Mouse (Mus musculus) liver, embryonic 12.5 days (tissue): Measurements from ENCODE around the gene Brinp1. TPM values are rescaled to one million over a fixed set of nuclear protein-coding genes. Genes with fewer than 3 reads are reported as not detected.

Experiments used
- ATAC-seq: fragments of 200-750 bp; cut with Nextera tagmentation; 2 replicates; pipeline ENCODE4 v1.8.0; 2017; ENCODE audit warnings: moderate number of reproducible peaks, mild to moderate bottlenecking, moderate library complexity
- H3K27ac ChIP-seq: fragments of 300-500 bp; sonication (generic); 2 replicates; pipeline ENCODE4 v1.5.1; 2016; ENCODE audit warnings: mild to moderate bottlenecking
- H3K27me3 ChIP-seq: fragments of 300-500 bp; sonication (generic); replicated peaks from 2 replicates; pipeline ENCODE4 v1.6.1; 2016; ENCODE audit warnings: mild to moderate bottlenecking, moderate library complexity
- H3K36me3 ChIP-seq: fragments of 300-500 bp; sonication (generic); 2 replicates; pipeline ENCODE4 v1.6.1; 2016; ENCODE audit warnings: mild to moderate bottlenecking, moderate library complexity
- H3K4me1 ChIP-seq: fragments of 300-500 bp; sonication (generic); 2 replicates; pipeline ENCODE4 v1.6.1; 2016
- H3K4me2 ChIP-seq: fragments of 300-500 bp; sonication (generic); 2 replicates; pipeline ENCODE4 v1.6.1; 2016; ENCODE audit warnings: mild to moderate bottlenecking, moderate library complexity
- H3K4me3 ChIP-seq: fragments of 300-500 bp; sonication (generic); 2 replicates; pipeline ENCODE4 v1.5.1; 2016; ENCODE audit warnings: mild to moderate bottlenecking, moderate library complexity
- H3K9ac ChIP-seq: fragments of 300-500 bp; sonication (generic); 2 replicates; pipeline ENCODE4 v1.6.1; 2016; ENCODE audit warnings: mild to moderate bottlenecking, moderate library complexity
- H3K9me3 ChIP-seq: fragments of 300-500 bp; sonication (generic); replicated peaks from 2 replicates; pipeline ENCODE4 v1.6.1; 2016; ENCODE audit warnings: mild to moderate bottlenecking, moderate library complexity
- WGBS: fragments of 180-500 bp; shearing (Covaris S2); methylation state at CpG from one replicate; pipeline ENCODE4 v1.1.7; 2016; ENCODE audit not compliant: insufficient replicate concordance; 5-methylcytosine and 5-hydroxymethylcytosine counted together
- polyA plus RNA-seq: library from polyadenylated mRNA; unstranded; fragments of >200 nt; fragmentation: Nextera tagmentation; extraction: Ambion mirVana; gene quantifications from 2 replicates; pipeline ENCODE4 v1.2.1, GENCODE M21; 2016

The Brinp1 gene
- polyA plus RNA-seq = 1.8 and 2.2 TPM in 2 replicates

GRCm38 (mm10) chr4:68954322-68954901 lies at the start of gene Brinp1:
TSS of gene Brinp1 (minus strand) at chr4:68954397.
- Histone ChIP-seq H3K27ac (no peak within 1 kb of the TSS), H3K9me3 (no peaks in the 10 kb centered on the region), H3K27me3 (peaks cover 30% of the 10 kb centered on the region), H3K4me1 (no peaks in the 10 kb centered on the region), H3K4me3 (peak within 1 kb of the TSS; percentile 45), H3K36me3 (no peaks in the 10 kb centered on the region), H3K4me2 (peak within 1 kb of the TSS; percentile 61), H3K9ac (no peak within 1 kb of the TSS)
- WGBS = 2% methylated on average over 32 of the region's 33 CpGs
- ATAC-seq = peak; percentile 42; the same call in 1 of the 2 replicates

- Histone ChIP-seq H3K9me3 (no peaks in the 10 kb centered on the region), H3K36me3 (no peaks in the 10 kb centered on the region), H3K9ac (no peak overlapping the region), H3K27me3 (peaks cover 30% of the 10 kb centered on the region), H3K4me2 (no peak overlapping the region), H3K27ac (no peak overlapping the region), H3K4me1 (no peaks in the 10 kb centered on the region), H3K4me3 (no peak overlapping the region)
- no peak for ATAC-seq
- 44% methylated on average over 2 of the region's 2 CpGs for WGBS
Observed at GRCm38 (mm10) chr4:68957265-68957664, 3.1 kb upstream of the Brinp1 start.

GRCm38 (mm10) chr4:68955621-68956020 lies 1.4 kb upstream of the Brinp1 start:
- Histone ChIP-seq H3K4me1 (no peaks in the 10 kb centered on the region), H3K27me3 (peaks cover 30% of the 10 kb centered on the region), H3K4me3 (no peak overlapping the region), H3K27ac (no peak overlapping the region), H3K9me3 (no peaks in the 10 kb centered on the region), H3K4me2 (no peak overlapping the region), H3K36me3 (no peaks in the 10 kb centered on the region), H3K9ac (no peak overlapping the region)
- ATAC-seq = no peak
- WGBS = 3% methylated on average over 4 of the region's 4 CpGs

GRCm38 (mm10) chr4:68953667-68954321 lies 403 bp downstream of the Brinp1 start:
- no peaks in the 10 kb centered on the region for H3K9me3 ChIP-seq
- H3K36me3 ChIP-seq = no peaks in the 10 kb centered on the region
- 1% methylated on average over 38 of the region's 40 CpGs for WGBS
- no peak overlapping the region for H3K9ac ChIP-seq
- H3K4me2 ChIP-seq = peak overlapping the region; percentile 61
- peaks cover 30% of the 10 kb centered on the region for H3K27me3 ChIP-seq
- H3K4me3 ChIP-seq = peak overlapping the region; percentile 45
- H3K27ac ChIP-seq = no peak overlapping the region
- ATAC-seq = no peak
- H3K4me1 ChIP-seq = no peaks in the 10 kb centered on the region

- no peaks in the 10 kb centered on the region for H3K4me1 ChIP-seq
- no peak for ATAC-seq
- WGBS = 11% methylated on average over 8 of the region's 8 CpGs
- H3K27ac ChIP-seq = no peak overlapping the region
- no peaks in the 10 kb centered on the region for H3K9me3 ChIP-seq
- peak overlapping the region; percentile 61 for H3K4me2 ChIP-seq
- H3K9ac ChIP-seq = no peak overlapping the region
- H3K4me3 ChIP-seq = peak overlapping the region; percentile 45; the same call in 1 of the 2 replicates
- H3K36me3 ChIP-seq = no peaks in the 10 kb centered on the region
- peaks cover 30% of the 10 kb centered on the region for H3K27me3 ChIP-seq
Observed at GRCm38 (mm10) chr4:68953131-68953551, 1.1 kb downstream of the Brinp1 start.

GRCm38 (mm10) chr4:68950556-68950955 lies 3.6 kb downstream of the Brinp1 start:
- H3K27me3 ChIP-seq = peaks cover 30% of the 10 kb centered on the region
- no peaks in the 10 kb centered on the region for H3K4me1 ChIP-seq
- no peak overlapping the region for H3K9ac ChIP-seq
- H3K4me2 ChIP-seq = no peak overlapping the region
- no peak overlapping the region for H3K27ac ChIP-seq
- H3K36me3 ChIP-seq = no peaks in the 10 kb centered on the region
- no peak for ATAC-seq
- no peak overlapping the region for H3K4me3 ChIP-seq
- no peaks in the 10 kb centered on the region for H3K9me3 ChIP-seq
- WGBS = 14% methylated on average over 2 of the region's 2 CpGs

GRCm38 (mm10) chr4:68942938-68943337 lies 11.3 kb downstream of the Brinp1 start:
- Histone ChIP-seq H3K27me3 (no peaks in the 10 kb centered on the region), H3K4me2 (no peak overlapping the region), H3K36me3 (no peaks in the 10 kb centered on the region), H3K9ac (no peak overlapping the region), H3K4me1 (no peaks in the 10 kb centered on the region), H3K4me3 (no peak overlapping the region), H3K27ac (no peak overlapping the region), H3K9me3 (no peaks in the 10 kb centered on the region)
- WGBS = 53% methylated on average over 2 of the region's 2 CpGs
- ATAC-seq = no peak

GRCm38 (mm10) chr4:68930022-68930421 lies 24.2 kb downstream of the Brinp1 start:
- no peak overlapping the region for H3K4me3 ChIP-seq
- H3K27ac ChIP-seq = no peak overlapping the region
- H3K36me3 ChIP-seq = no peaks in the 10 kb centered on the region
- H3K9ac ChIP-seq = no peak overlapping the region
- no peaks in the 10 kb centered on the region for H3K4me1 ChIP-seq
- no peaks in the 10 kb centered on the region for H3K9me3 ChIP-seq
- 44% methylated on average over 3 of the region's 3 CpGs for WGBS
- no peaks in the 10 kb centered on the region for H3K27me3 ChIP-seq
- no peak overlapping the region for H3K4me2 ChIP-seq
- no peak for ATAC-seq

- no peak for ATAC-seq
- no peak overlapping the region for H3K27ac ChIP-seq
- no peak overlapping the region for H3K9ac ChIP-seq
- no peaks in the 10 kb centered on the region for H3K9me3 ChIP-seq
- 69% methylated on average over 2 of the region's 2 CpGs for WGBS
- H3K4me1 ChIP-seq = no peaks in the 10 kb centered on the region
- H3K27me3 ChIP-seq = no peaks in the 10 kb centered on the region
- no peak overlapping the region for H3K4me2 ChIP-seq
- H3K36me3 ChIP-seq = no peaks in the 10 kb centered on the region
- no peak overlapping the region for H3K4me3 ChIP-seq
Observed at GRCm38 (mm10) chr4:68926091-68926490, 28.1 kb downstream of the Brinp1 start.

- H3K9ac ChIP-seq = no peak overlapping the region
- no peak for ATAC-seq
- H3K36me3 ChIP-seq = no peaks in the 10 kb centered on the region
- no peaks in the 10 kb centered on the region for H3K9me3 ChIP-seq
- no peak overlapping the region for H3K4me2 ChIP-seq
- 52% methylated on average over 1 of the region's 1 CpGs for WGBS
- H3K4me3 ChIP-seq = no peak overlapping the region
- no peaks in the 10 kb centered on the region for H3K4me1 ChIP-seq
- no peak overlapping the region for H3K27ac ChIP-seq
- no peaks in the 10 kb centered on the region for H3K27me3 ChIP-seq
Observed at GRCm38 (mm10) chr4:68922944-68923343, 31.3 kb downstream of the Brinp1 start.

- Histone ChIP-seq H3K4me2 (no peak overlapping the region), H3K27ac (no peak overlapping the region), H3K9me3 (no peaks in the 10 kb centered on the region), H3K9ac (no peak overlapping the region), H3K4me1 (no peaks in the 10 kb centered on the region), H3K27me3 (no peaks in the 10 kb centered on the region), H3K36me3 (no peaks in the 10 kb centered on the region), H3K4me3 (no peak overlapping the region)
- WGBS = 74% methylated on average over 1 of the region's 1 CpGs
- ATAC-seq = no peak
Observed at GRCm38 (mm10) chr4:68922504-68922903, 31.7 kb downstream of the Brinp1 start.

GRCm38 (mm10) chr4:68920127-68920526 lies 34.1 kb downstream of the Brinp1 start:
- WGBS = 65% methylated on average over 3 of the region's 3 CpGs
- Histone ChIP-seq H3K4me2 (no peak overlapping the region), H3K27ac (no peak overlapping the region), H3K4me3 (no peak overlapping the region), H3K9me3 (no peaks in the 10 kb centered on the region), H3K36me3 (no peaks in the 10 kb centered on the region), H3K4me1 (no peaks in the 10 kb centered on the region), H3K27me3 (no peaks in the 10 kb centered on the region), H3K9ac (no peak overlapping the region)
- no peak for ATAC-seq
